12 mouse cellular contexts compared by ENCODE assay signal in the genomic region with DNA sequence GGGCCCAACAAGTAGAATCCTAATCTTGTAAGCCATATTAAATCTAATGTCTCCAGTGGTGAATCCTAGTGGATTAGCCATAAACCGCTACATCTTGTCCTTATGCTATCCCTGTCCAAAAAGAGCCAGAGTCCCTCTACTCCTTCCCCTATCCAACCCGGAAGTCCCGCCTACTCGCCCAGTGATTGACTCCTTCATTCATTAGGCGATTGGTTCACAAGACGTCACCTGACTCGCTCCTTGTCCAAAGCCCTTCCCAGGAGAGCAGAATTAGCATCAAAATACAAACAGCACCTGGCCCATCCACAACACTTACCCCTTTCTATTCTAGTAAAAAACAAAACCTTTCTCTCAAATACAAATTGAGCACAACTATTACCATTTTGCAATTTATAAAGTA. TPM values are rescaled to one million over a fixed set of nuclear protein-coding genes. Genes with fewer than 3 reads are reported as not detected.
DNase-seq lines count a peak whose midpoint lies in the region.
"Had no signal": no experiment of that assay in that cellular context is flagged by ENCODE, and none has a peak within 500 bp of the region (broad histone marks: within the 10 kb centered on the region; RNA-seq: fewer than 3 reads in every experiment).

No protein-coding gene starts in this region.

- intact Hi-C loops in heart, postnatal 25 days (cut with DNase I) = no loop called here

- DNase-seq in heart, adult 11 months = peak; percentile 90
- no peak for DNase-seq in heart, postnatal 25 days (ENCODE audit: low spot score)
- DNase-seq in lung, postnatal 14 days = peak; percentile 5
- no peak for DNase-seq in lung, postnatal 4 days
- DNase-seq in ES-CJ7 (ENCODE audit: low read depth, low spot score) = peak; percentile 95
- peak; percentile 85 for DNase-seq in WW6 (ENCODE audit: low read depth, low spot score)
- DNase-seq in urinary bladder, postnatal 4 days (ENCODE audit: low spot score in 2 of 2) = no peak
- DNase-seq: adrenal gland, postnatal 25 days; cerebellum, adult 9-11 months; gastrocnemius, postnatal 36 days; kidney, adult 11 months; thymus, adult 18-20 months had no signal

RNA-seq across cellular contexts. Expression of a gene that starts 41.3 kb away (rescaled TPM):
- 10 to 100 TPM; 11.6 to 11.8 TPM for total RNA-seq in heart, postnatal 25 days (2021)

RNA-seq across cellular contexts. Expression of a gene that starts 59.8 kb away (rescaled TPM):
- total RNA-seq in heart, postnatal 25 days (2021) = 1 to 10 TPM; 3.0 to 3.1 TPM

Comparison
In these comparisons a context has a peak if more than half of its experiments do, and no peak if none do; other contexts are left out.
1. DNase-seq: peak in heart, adult 11 months (single experiment), lung, postnatal 14 days (single experiment), ES-CJ7 (single experiment) and WW6 (single experiment); none in heart, postnatal 25 days (single experiment), lung, postnatal 4 days (0 of 2) and urinary bladder, postnatal 4 days (0 of 2).